Mouse (Mus musculus) ES-E14 (cell line): ENCODE results near the gene Gal3st4.
A peak's percentile ranks its signal among the peaks of the same experiment; 100 is the strongest.

Experiments used
- CHD2 ChIP-seq: IDR thresholded peaks from 2 replicates; pipeline ENCODE4 v1.6.1; 2014; ENCODE audit warnings: mild to moderate bottlenecking, low read depth, low read length, inconsistent platforms
- HCFC1 ChIP-seq: IDR thresholded peaks from 2 replicates; pipeline ENCODE4 v1.6.1; 2012; ENCODE audit warnings: low read length, inconsistent platforms, borderline replicate concordance; ENCODE audit not compliant: insufficient read depth
- MAFK ChIP-seq: IDR thresholded peaks from 2 replicates; pipeline ENCODE4 v1.6.1; 2014; ENCODE audit warnings: mild to moderate bottlenecking, low read depth, low read length, inconsistent platforms; ENCODE audit not compliant: insufficient read depth
- ZC3H11A ChIP-seq: IDR thresholded peaks from 2 replicates; pipeline ENCODE4 v1.6.1; 2012; ENCODE audit warnings: low read depth, mild to moderate bottlenecking, inconsistent platforms, low read length, borderline replicate concordance

GRCm38 (mm10) chr5:138280425-138280768 lies 7.8 kb upstream of the Gal3st4 start:
- TF ChIP-seq MAFK (no peak), HCFC1 (no peak), CHD2 (peak; percentile 99; the same call in 1 of the 2 replicates), ZC3H11A (no peak)
